Mouse (Mus musculus) adipocyte (in vitro differentiated cells): ENCODE results near the gene Ccdc58.
"Not testable (repeated sequence)": the region's sequence is repeated elsewhere in the genome, so short reads cannot be mapped to it uniquely, and the experiment has no call there.

Experiments
- DNase-seq: peaks from one replicate; pipeline ENCODE4 v3.0.0-alpha.2; 2016; ENCODE audit warnings: low spot score

Ccdc58 gene

GRCm38 (mm10) chr16:36071450-36072379 is at the start of gene Ccdc58, which contains the start of gene Fam162a:
Ccdc58 (plus strand) TSS chr16:36071685.
Fam162a (minus strand) TSS chr16:36071594.
- DNase-seq, result peak; percentile 95

- not testable (repeated sequence) for DNase-seq
These were observed 43.4 kb upstream of the Ccdc58 start for GRCm38 (mm10) chr16:36028120-36028519.

GRCm38 (mm10) chr16:36040640-36041624 is 30.6 kb upstream of the Ccdc58 start, which contains the start of gene Wdr5b:
Wdr5b (plus strand) TSS chr16:36041190.
- DNase-seq, result peak; percentile 100

- no peak for DNase-seq
These were observed 29.9 kb upstream of the Ccdc58 start for GRCm38 (mm10) chr16:36041625-36042020.

GRCm38 (mm10) chr16:36043073-36043472 is 28.4 kb upstream of the Ccdc58 start:
- DNase-seq, result no peak

GRCm38 (mm10) chr16:36043964-36044363 is 27.5 kb upstream of the Ccdc58 start:
- DNase-seq, result no peak

- no peak for DNase-seq
These were observed 23.9 kb upstream of the Ccdc58 start for GRCm38 (mm10) chr16:36047538-36047937.

- DNase-seq, result no peak
These were observed 20.0 kb upstream of the Ccdc58 start for GRCm38 (mm10) chr16:36051491-36051890.

- DNase-seq, result no peak
These were observed 17.8 kb upstream of the Ccdc58 start for GRCm38 (mm10) chr16:36053524-36054275.

- DNase-seq, result no peak
These were observed 16.6 kb upstream of the Ccdc58 start for GRCm38 (mm10) chr16:36054920-36055319.

GRCm38 (mm10) chr16:36056416-36056815 is 15.1 kb upstream of the Ccdc58 start:
- no peak for DNase-seq

- peak; percentile 43 for DNase-seq
These were observed 13.5 kb upstream of the Ccdc58 start for GRCm38 (mm10) chr16:36057933-36058475.

- DNase-seq, result not testable (repeated sequence)
These were observed 9.0 kb upstream of the Ccdc58 start for GRCm38 (mm10) chr16:36062534-36062933.

GRCm38 (mm10) chr16:36063315-36063714 is 8.2 kb upstream of the Ccdc58 start:
- DNase-seq, result peak; percentile 55

- no peak for DNase-seq
These were observed 6.6 kb upstream of the Ccdc58 start for GRCm38 (mm10) chr16:36064904-36065303.

GRCm38 (mm10) chr16:36067694-36068093 is 3.8 kb upstream of the Ccdc58 start:
- DNase-seq, result no peak

GRCm38 (mm10) chr16:36068356-36068755 is 3.1 kb upstream of the Ccdc58 start:
- DNase-seq, result no peak

GRCm38 (mm10) chr16:36069819-36070575 is 1.5 kb upstream of the Ccdc58 start:
- DNase-seq, result peak; percentile 51

- DNase-seq, result peak; percentile 44
These were observed 425 bp upstream of the Ccdc58 start for GRCm38 (mm10) chr16:36071071-36071449.

GRCm38 (mm10) chr16:36072410-36073011 is 1.0 kb downstream of the Ccdc58 start:
- no peak for DNase-seq
